Mouse (Mus musculus): ENCODE measurements at regions not wholly inside any gene's neighbourhood (a gene's known extent, or its start where the extent isn't known, plus 50 kb on each side); places are given as distances from the start of the nearest gene placed in this dataset.
"Not testable (repeated sequence)": the region's sequence is repeated elsewhere in the genome, so short reads cannot be mapped to it uniquely, and the experiment has no call there.

DNA sequence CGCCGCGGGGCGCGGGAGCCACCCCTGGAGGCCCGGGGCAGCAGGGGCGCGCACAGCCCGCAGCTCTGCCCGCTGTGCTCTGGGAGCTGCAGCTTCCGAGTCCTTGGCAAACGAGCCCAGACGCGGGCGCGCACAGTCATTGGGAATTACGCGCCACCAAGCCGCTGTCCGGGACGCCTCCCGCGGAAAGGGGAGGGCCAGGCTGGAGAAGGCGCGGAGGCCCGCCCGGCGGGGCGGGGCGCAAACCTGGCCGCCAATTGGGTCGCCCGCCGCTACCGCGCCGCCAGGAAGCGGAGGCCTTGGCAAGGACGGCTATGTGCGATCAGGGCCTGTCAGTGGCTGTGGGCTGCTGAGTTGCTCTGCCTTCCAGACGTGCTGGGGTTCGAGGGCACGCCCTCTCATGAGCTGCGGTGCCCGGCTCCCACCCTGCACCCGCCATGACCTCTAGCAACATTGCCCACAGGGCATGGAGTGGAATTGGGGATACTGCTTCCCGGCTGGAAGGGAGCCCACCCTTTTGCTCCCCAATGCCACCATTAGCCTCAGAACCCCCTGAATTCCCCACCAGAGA lies 739.1 kb upstream of the Ywhaq start:
- H3K4me3 ChIP-seq (ENCODE audit: low read length) = peak overlapping the region; percentile 19; the same call in 1 of the 2 replicates
- WGBS = 4% methylated on average over 28 of the region's 47 CpGs
- H3K9ac ChIP-seq (ENCODE audit: low read depth, low read length); H3K9me3 ChIP-seq (ENCODE audit: control insufficient read depth, low read length); H3K27me3 ChIP-seq (ENCODE audit: control insufficient read depth, insufficient read depth, low read length); H3K4me1 ChIP-seq (ENCODE audit: control insufficient read depth, insufficient read depth, low read length); ATAC-seq (ENCODE audit: low FRiP score, low TSS enrichment); H3K27ac ChIP-seq (ENCODE audit: low read depth, low read length); H3K36me3 ChIP-seq (ENCODE audit: control insufficient read depth, insufficient read depth, low read length): not testable (repeated sequence)
- H3K4me2 ChIP-seq (replicated peaks; ENCODE audit: low read depth, low read length) = peak overlapping the region; percentile 25; the same call in 1 of the 2 replicates

GRCm38 (mm10) chr12:22155341-22155740 lies 737.9 kb upstream of the Ywhaq start:
- not testable (repeated sequence) for H3K27ac ChIP-seq (ENCODE audit: low read depth, low read length); H3K4me1 ChIP-seq (ENCODE audit: control insufficient read depth, insufficient read depth, low read length); H3K4me3 ChIP-seq (ENCODE audit: low read length); H3K9me3 ChIP-seq (ENCODE audit: control insufficient read depth, low read length); H3K36me3 ChIP-seq (ENCODE audit: control insufficient read depth, insufficient read depth, low read length); ATAC-seq (ENCODE audit: low FRiP score, low TSS enrichment); H3K4me2 ChIP-seq (replicated peaks; ENCODE audit: low read depth, low read length); H3K9ac ChIP-seq (ENCODE audit: low read depth, low read length); H3K27me3 ChIP-seq (ENCODE audit: control insufficient read depth, insufficient read depth, low read length)
- 95% methylated on average over 3 of the region's 8 CpGs for WGBS

Measured in kidney, embryonic 14.5 days (tissue).